Mouse (Mus musculus): ENCODE measurements at regions not wholly inside any gene's neighbourhood (a gene's known extent, or its start where the extent isn't known, plus 50 kb on each side); places are given as distances from the start of the nearest gene placed in this dataset.

- Histone ChIP-seq H3K27ac (no peak overlapping the region), H3K4me3 (ENCODE audit: low read length) (no peak overlapping the region), H3K36me3 (ENCODE audit: insufficient read depth, low read length) (no peaks in the 10 kb centered on the region), H3K9ac (replicated peaks; ENCODE audit: low read length) (no peak overlapping the region), H3K9me3 (ENCODE audit: low read length) (no peaks in the 10 kb centered on the region), H3K4me2 (ENCODE audit: low read depth, low read length) (no peak overlapping the region), H3K4me1 (ENCODE audit: insufficient read depth, low read length) (no peaks in the 10 kb centered on the region), H3K27me3 (ENCODE audit: insufficient read depth, low read length) (no peaks in the 10 kb centered on the region)
- ATAC-seq (no peak), DNase-seq (ENCODE audit: low spot score) (no peak)
- no peak for TF ChIP-seq CTCF (IDR thresholded peaks at IDR 0.05; ENCODE audit: low read depth)
- WGBS: 85% methylated on average over 3 of the region's 3 CpGs
Observed at GRCm38 (mm10) chr7:123733061-123733460, 232.8 kb upstream of the Zkscan2 start.

DNA sequence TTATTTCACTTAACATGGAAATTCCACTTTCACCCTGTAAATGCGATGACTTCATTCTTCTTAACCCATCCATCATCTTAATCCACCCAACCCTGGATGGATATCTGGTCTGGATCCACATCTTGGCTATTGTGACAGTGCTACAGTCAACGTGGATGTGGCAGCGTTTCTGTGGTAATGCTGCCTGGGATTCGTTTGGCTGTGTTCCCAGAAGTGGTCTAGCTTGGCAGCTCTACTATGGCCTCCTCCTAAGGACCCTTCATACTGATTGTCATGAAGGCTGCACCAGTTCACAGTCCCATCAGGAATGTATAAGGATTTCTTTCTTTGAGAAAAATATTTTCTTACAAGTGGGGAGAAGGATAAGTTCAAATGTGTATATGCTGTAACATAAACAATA is 234.7 kb upstream of the Hs3st4 start:
- Histone ChIP-seq H3K4me1 (ENCODE audit: insufficient read depth, low read length) (no peaks in the 10 kb centered on the region), H3K4me2 (ENCODE audit: low read depth, low read length) (no peak overlapping the region), H3K36me3 (ENCODE audit: insufficient read depth, low read length) (no peaks in the 10 kb centered on the region), H3K9me3 (ENCODE audit: low read length) (no peaks in the 10 kb centered on the region), H3K27me3 (ENCODE audit: insufficient read depth, low read length) (no peaks in the 10 kb centered on the region), H3K4me3 (ENCODE audit: low read length) (no peak overlapping the region), H3K27ac (no peak overlapping the region), H3K9ac (replicated peaks; ENCODE audit: low read length) (no peak overlapping the region)
- ATAC-seq: 0 out of 2 replicates have a peak, but pooled peaks have one; percentile 38
- peak; percentile 77 for DNase-seq (ENCODE audit: low spot score)
- 35% methylated on average over 4 of the region's 4 CpGs for WGBS
- no peak for TF ChIP-seq CTCF (IDR thresholded peaks at IDR 0.05; ENCODE audit: low read depth)

GRCm38 (mm10) chr7:123753252-123753651 is 229.4 kb upstream of the Hs3st4 start:
- Histone ChIP-seq H3K4me1 (ENCODE audit: insufficient read depth, low read length) (no peaks in the 10 kb centered on the region), H3K9me3 (ENCODE audit: low read length) (no peaks in the 10 kb centered on the region), H3K27ac (no peak overlapping the region), H3K4me3 (ENCODE audit: low read length) (no peak overlapping the region), H3K27me3 (ENCODE audit: insufficient read depth, low read length) (no peaks in the 10 kb centered on the region), H3K9ac (replicated peaks; ENCODE audit: low read length) (no peak overlapping the region), H3K36me3 (ENCODE audit: insufficient read depth, low read length) (no peaks in the 10 kb centered on the region), H3K4me2 (ENCODE audit: low read depth, low read length) (no peak overlapping the region)
- WGBS: 76% methylated on average over 3 of the region's 3 CpGs
- no peak for TF ChIP-seq CTCF (IDR thresholded peaks at IDR 0.05; ENCODE audit: low read depth)
- ATAC-seq (no peak), DNase-seq (ENCODE audit: low spot score) (no peak)

- Histone ChIP-seq H3K4me3 (ENCODE audit: low read length) (no peak overlapping the region), H3K4me2 (ENCODE audit: low read depth, low read length) (no peak overlapping the region), H3K4me1 (ENCODE audit: insufficient read depth, low read length) (no peaks in the 10 kb centered on the region), H3K36me3 (ENCODE audit: insufficient read depth, low read length) (no peaks in the 10 kb centered on the region), H3K9ac (replicated peaks; ENCODE audit: low read length) (no peak overlapping the region), H3K9me3 (ENCODE audit: low read length) (no peaks in the 10 kb centered on the region), H3K27me3 (ENCODE audit: insufficient read depth, low read length) (no peaks in the 10 kb centered on the region), H3K27ac (no peak overlapping the region)
- 70% methylated on average over 2 of the region's 2 CpGs for WGBS
- ATAC-seq: no peak
- TF ChIP-seq CTCF (IDR thresholded peaks at IDR 0.05; ENCODE audit: low read depth): no peak
- DNase-seq (ENCODE audit: low spot score): no peak
Observed at GRCm38 (mm10) chr7:123795036-123795435, 187.6 kb upstream of the Hs3st4 start.

DNA sequence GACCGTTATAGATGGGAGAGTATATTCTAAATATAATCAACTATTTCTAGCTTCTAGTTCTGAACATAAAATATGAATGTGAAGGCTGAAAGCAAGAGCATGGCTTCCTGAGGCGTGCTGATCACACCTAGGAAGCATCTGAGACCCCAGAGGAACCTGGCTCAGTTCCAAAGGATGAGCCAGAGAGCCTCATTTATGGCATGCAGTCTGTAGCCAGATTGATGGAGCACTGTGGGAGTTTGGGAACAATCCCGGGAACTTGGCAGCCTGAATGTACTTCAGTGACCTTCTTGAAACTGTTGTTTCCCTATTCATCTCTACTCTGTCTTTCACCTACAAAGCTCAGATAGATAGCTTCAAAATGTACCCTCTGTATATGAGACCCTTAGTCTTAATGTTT is 186.6 kb upstream of the Hs3st4 start:
- ATAC-seq: no peak
- 55% methylated on average over 3 of the region's 3 CpGs for WGBS
- Histone ChIP-seq H3K27me3 (ENCODE audit: insufficient read depth, low read length) (no peaks in the 10 kb centered on the region), H3K9me3 (ENCODE audit: low read length) (no peaks in the 10 kb centered on the region), H3K4me2 (ENCODE audit: low read depth, low read length) (no peak overlapping the region), H3K36me3 (ENCODE audit: insufficient read depth, low read length) (no peaks in the 10 kb centered on the region), H3K4me1 (ENCODE audit: insufficient read depth, low read length) (no peaks in the 10 kb centered on the region), H3K4me3 (ENCODE audit: low read length) (no peak overlapping the region), H3K27ac (no peak overlapping the region), H3K9ac (replicated peaks; ENCODE audit: low read length) (no peak overlapping the region)
- TF ChIP-seq CTCF (IDR thresholded peaks at IDR 0.05; ENCODE audit: low read depth): no peak
- DNase-seq (ENCODE audit: low spot score): peak; percentile 76

DNA sequence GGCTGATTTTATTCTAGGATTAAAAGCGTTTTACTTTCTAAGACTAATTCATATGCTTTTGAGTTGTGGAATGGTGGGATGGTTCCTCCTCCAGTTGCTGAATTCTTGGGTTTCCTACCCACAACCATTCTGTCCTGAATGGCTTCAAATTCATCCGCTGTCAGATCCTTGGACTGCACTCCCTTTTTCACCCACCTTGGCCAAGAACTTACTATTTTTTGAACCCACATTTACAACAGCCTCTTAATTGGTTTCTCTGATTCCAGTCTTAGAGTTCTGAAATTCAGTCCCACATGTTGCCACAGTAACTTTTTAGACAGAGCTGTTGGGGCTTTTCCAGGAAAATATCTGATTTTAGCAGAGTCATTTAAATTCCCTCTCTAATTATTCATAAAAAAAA is 177.0 kb upstream of the Hs3st4 start:
- Histone ChIP-seq H3K36me3 (ENCODE audit: insufficient read depth, low read length) (no peaks in the 10 kb centered on the region), H3K4me3 (ENCODE audit: low read length) (no peak overlapping the region), H3K4me1 (ENCODE audit: insufficient read depth, low read length) (no peaks in the 10 kb centered on the region), H3K9ac (replicated peaks; ENCODE audit: low read length) (no peak overlapping the region), H3K27ac (no peak overlapping the region), H3K4me2 (ENCODE audit: low read depth, low read length) (no peak overlapping the region), H3K9me3 (ENCODE audit: low read length) (no peaks in the 10 kb centered on the region), H3K27me3 (ENCODE audit: insufficient read depth, low read length) (no peaks in the 10 kb centered on the region)
- ATAC-seq (no peak), DNase-seq (ENCODE audit: low spot score) (no peak)
- 94% methylated on average over 2 of the region's 2 CpGs for WGBS
- no peak for TF ChIP-seq CTCF (IDR thresholded peaks at IDR 0.05; ENCODE audit: low read depth)

DNA sequence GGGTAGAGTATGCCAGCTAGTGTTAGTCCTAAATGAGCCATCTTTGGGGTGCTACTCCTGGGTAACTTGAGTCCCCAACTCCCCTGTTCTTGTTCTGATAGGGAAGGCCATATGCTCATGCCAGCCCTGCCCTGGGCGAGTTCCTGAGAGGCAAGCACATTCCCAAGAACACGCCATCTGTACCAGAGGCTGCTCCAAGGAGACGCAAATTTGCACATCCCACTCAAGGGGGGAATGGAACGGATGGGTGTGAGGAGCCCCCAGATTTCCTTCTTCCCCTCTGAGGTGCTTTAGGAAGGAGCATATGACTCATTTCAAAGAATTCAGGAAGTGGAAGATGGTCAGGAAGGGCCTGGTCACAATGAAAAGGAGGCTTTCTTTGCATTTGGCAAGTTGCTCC is 158.7 kb upstream of the Hs3st4 start:
- Histone ChIP-seq H3K4me3 (ENCODE audit: low read length) (no peak overlapping the region), H3K27me3 (ENCODE audit: insufficient read depth, low read length) (no peaks in the 10 kb centered on the region), H3K4me1 (ENCODE audit: insufficient read depth, low read length) (no peaks in the 10 kb centered on the region), H3K4me2 (ENCODE audit: low read depth, low read length) (no peak overlapping the region), H3K27ac (no peak overlapping the region), H3K9me3 (ENCODE audit: low read length) (no peaks in the 10 kb centered on the region), H3K9ac (replicated peaks; ENCODE audit: low read length) (no peak overlapping the region), H3K36me3 (ENCODE audit: insufficient read depth, low read length) (no peaks in the 10 kb centered on the region)
- 71% methylated on average over 4 of the region's 4 CpGs for WGBS
- DNase-seq (ENCODE audit: low spot score): no peak
- TF ChIP-seq CTCF (IDR thresholded peaks at IDR 0.05; ENCODE audit: low read depth): no peak
- no peak for ATAC-seq

Measured in hindbrain, postnatal 0 days (tissue).